Mouse (Mus musculus) Patski (cell line): ENCODE measurements around the gene Eps8. TPM values are rescaled to one million over a fixed set of nuclear protein-coding genes. Genes with fewer than 3 reads are reported as not detected.

Experiments
- ATAC-seq: fragments of 100-300 bp; one replicate; pipeline ENCODE4 v1.8.0; 2021
- CTCF ChIA-PET: fragments of 350-600 bp; sonication (Branson Sonifier 250); formaldehyde crosslinking; loops from one replicate; lab custom pipeline; 2022; ENCODE audit warnings: inconsistent platforms; lab: Charles Lee
- POLR2A ChIA-PET: fragments of 350-600 bp; sonication (Branson Sonifier 250); formaldehyde crosslinking; loops from one replicate; lab custom pipeline; 2022; ENCODE audit warnings: antibody characterized with exemption, inconsistent platforms; lab: Charles Lee
- DNase-seq: peaks from one replicate; pipeline ENCODE4 v3.0.0-alpha.2; 2011; ENCODE audit warnings: low read depth, low spot score
- H3K27me3 ChIP-seq: fragments of 371-371 bp; one replicate; pipeline ENCODE4 v1.5.1; 2021
- CTCF ChIP-seq: fragments of 100-300 bp; IDR thresholded peaks from one replicate; pipeline ENCODE4 v1.5.1; 2021
- in situ Hi-C: fragments of 300-500 bp; cut with MboI; formaldehyde crosslinking; loops from 3 replicates; pipeline ENCODE4 v1.11.1; 2018; ENCODE audit warnings: low pct_unique_long_range_greater_than_20kb, mixed read lengths
- polyA plus RNA-seq: library from polyadenylated mRNA; unstranded; gene quantifications from one replicate; pipeline ENCODE4 v1.2.3, GENCODE M21; 2021

Gene Eps8
- polyA plus RNA-seq, 1 experiment from 2014 or later, result 27.0 TPM

- ATAC-seq (no peak), DNase-seq (no peak)
- no peaks in the 10 kb centered on the region for H3K27me3 ChIP-seq
- CTCF ChIA-PET, result interaction anchor here (1.7 kb wide), 1 partner anchor 8 kb away, joined by 4 read pairs; no protein-coding TSS in a partner anchor
- TF ChIP-seq CTCF, result no peak
- POLR2A ChIA-PET, result no interaction called here
- in situ Hi-C loops, result no loop called here
Observed at GRCm38 (mm10) chr6:137548613-137549012, 106.1 kb downstream of the Eps8 start.

DNA sequence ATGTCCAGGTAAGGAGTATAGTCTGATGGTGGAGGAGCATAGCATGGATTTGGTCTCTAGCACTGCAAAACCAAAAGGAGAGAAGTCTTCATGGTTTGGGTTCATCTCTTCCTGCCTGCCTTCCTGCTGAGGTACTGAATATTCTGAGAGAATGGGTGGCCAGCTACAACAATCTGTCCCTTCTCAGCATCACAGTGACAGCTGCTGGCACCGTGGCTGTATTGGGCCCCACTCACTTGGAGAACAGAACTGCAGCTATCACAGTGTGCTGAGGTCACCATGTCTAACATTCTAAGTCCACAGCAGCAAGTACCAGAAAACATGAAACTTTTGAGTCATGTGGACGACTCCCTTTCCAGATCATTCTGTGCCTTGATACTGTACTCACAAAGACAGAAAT, 107.1 kb downstream of the Eps8 start:
- no peak for DNase-seq
- in situ Hi-C loops, result no loop called here
- POLR2A ChIA-PET, result no interaction called here
- CTCF ChIA-PET, result no interaction called here
- TF ChIP-seq CTCF, result no peak
- H3K27me3 ChIP-seq, result no peaks in the 10 kb centered on the region
- ATAC-seq, result no peak

DNA sequence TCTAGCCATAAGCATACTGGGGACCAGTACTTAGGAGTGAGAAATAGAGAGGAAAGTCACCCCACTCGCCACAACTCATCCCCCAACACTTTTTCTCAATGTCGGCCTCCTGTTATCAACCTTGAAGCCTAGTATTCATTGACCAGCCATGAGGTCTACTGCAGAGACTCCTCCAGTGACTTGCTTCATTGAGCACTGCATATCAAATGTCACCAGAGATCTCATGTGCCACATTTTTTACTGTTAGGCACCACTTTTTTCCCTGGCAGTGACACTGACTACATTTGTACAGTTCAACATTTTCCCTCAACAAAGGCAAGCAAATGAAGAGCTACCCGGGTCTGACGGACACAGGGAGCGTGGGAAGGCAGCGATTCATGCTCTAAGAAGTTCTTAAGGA, 108.6 kb downstream of the Eps8 start:
- TF ChIP-seq CTCF, result no peak
- ATAC-seq (no peak), DNase-seq (no peak)
- in situ Hi-C loops, result no loop called here
- CTCF ChIA-PET, result interaction anchor here (1.4 kb wide), 1 partner anchor 22 kb away, joined by 4 read pairs; no protein-coding TSS in a partner anchor
- H3K27me3 ChIP-seq, result no peaks in the 10 kb centered on the region
- POLR2A ChIA-PET, result no interaction called here

- POLR2A ChIA-PET, result no interaction called here
- no peak for TF ChIP-seq CTCF
- CTCF ChIA-PET, result interaction anchor here (1.4 kb wide), 1 partner anchor 23 kb away, joined by 4 read pairs; no protein-coding TSS in a partner anchor
Observed at GRCm38 (mm10) chr6:137545341-137545740, 109.3 kb downstream of the Eps8 start.

GRCm38 (mm10) chr6:137542231-137543152, 112.2 kb downstream of the Eps8 start:
- ATAC-seq, result no peak
- H3K27me3 ChIP-seq, result no peaks in the 10 kb centered on the region
- in situ Hi-C loops, result no loop called here
- POLR2A ChIA-PET, result interaction anchor here (0.7 kb wide), 1 partner anchor 95 kb away, joined by 3 read pairs; no protein-coding TSS in a partner anchor
- CTCF ChIA-PET, result interaction anchor here (1.5 kb wide), 1 partner anchor 182 kb away, joined by 3 read pairs; no protein-coding TSS in a partner anchor
- no peak for TF ChIP-seq CTCF
- no peak for DNase-seq

More at GRCm38 (mm10) chr6:137545341-137545740, 109.3 kb downstream of the Eps8 start:
- ATAC-seq (no peak), DNase-seq (no peak)
- in situ Hi-C loops, result no loop called here
- no peaks in the 10 kb centered on the region for H3K27me3 ChIP-seq

DNA sequence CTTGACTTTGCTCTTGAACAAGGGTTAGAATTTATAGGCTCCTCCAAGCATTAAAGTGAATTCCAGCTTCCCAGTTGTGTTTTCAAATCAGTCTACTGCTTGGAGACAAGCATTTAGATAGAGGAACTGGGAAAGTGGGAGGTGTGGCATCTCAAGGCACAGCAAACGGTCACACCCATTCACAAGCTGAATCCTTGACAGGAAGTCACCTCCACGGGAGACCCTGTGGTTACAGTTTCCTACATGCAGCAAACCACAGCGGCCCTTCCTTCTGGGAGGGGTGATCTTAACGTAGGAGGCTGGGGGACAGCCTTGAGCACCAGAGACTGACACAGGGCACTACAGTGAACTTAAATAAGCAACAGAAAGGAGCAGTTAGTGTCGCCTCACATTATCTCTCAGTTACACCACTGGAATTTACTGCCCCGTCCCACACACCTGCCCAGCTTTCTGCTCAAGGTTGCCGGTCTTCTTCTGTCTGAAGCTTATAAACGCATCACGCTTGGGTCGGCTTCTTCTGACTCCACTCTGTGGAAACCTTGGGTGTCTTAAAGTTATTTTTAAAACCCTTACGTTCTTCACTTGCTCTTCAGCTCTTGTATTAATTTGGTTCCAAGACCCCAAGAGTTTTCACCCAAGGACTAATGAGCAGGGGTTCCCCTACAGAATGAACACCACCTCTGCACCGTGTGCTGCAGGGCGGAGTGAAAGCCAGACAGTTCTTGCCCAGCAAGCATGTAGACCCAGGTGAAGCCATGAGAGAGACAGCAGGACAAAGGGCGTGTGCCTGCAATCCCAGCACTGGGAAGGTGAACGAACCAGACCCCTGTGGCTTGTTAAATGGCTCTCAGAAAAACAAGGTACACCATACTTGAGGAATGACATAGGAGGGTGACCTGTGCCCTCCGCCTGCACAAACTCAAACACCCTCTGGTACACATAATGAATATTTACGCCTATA, 113.2 kb downstream of the Eps8 start:
- POLR2A ChIA-PET, result no interaction called here
- in situ Hi-C loops, result no loop called here
- no peak for TF ChIP-seq CTCF
- H3K27me3 ChIP-seq, result no peaks in the 10 kb centered on the region
- ATAC-seq, result no peak
- DNase-seq, result no peak
- CTCF ChIA-PET, result interaction anchor here (1.5 kb wide), 1 partner anchor 183 kb away, joined by 3 read pairs; no protein-coding TSS in a partner anchor

GRCm38 (mm10) chr6:137540800-137541199, 113.9 kb downstream of the Eps8 start:
- CTCF ChIA-PET, result interaction anchor here (1.1 kb wide), 1 partner anchor 8 kb away, joined by 4 read pairs; no protein-coding TSS in a partner anchor
- no peak for ATAC-seq
- in situ Hi-C loops, result no loop called here
- no peak for TF ChIP-seq CTCF
- POLR2A ChIA-PET, result no interaction called here
- no peak for DNase-seq
- no peaks in the 10 kb centered on the region for H3K27me3 ChIP-seq

GRCm38 (mm10) chr6:137540346-137540745, 114.3 kb downstream of the Eps8 start:
- TF ChIP-seq CTCF, result no peak
- H3K27me3 ChIP-seq, result no peaks in the 10 kb centered on the region
- in situ Hi-C loops, result no loop called here
- no peak for DNase-seq
- ChIA-PET POLR2A (no interaction called here), CTCF (interaction anchor here (1.1 kb wide), 1 partner anchor 9 kb away, joined by 4 read pairs; no protein-coding TSS in a partner anchor)
- no peak for ATAC-seq

- CTCF ChIA-PET, result no interaction called here
- no peak for ATAC-seq
Observed at GRCm38 (mm10) chr6:137539219-137539618, 115.5 kb downstream of the Eps8 start.

DNA sequence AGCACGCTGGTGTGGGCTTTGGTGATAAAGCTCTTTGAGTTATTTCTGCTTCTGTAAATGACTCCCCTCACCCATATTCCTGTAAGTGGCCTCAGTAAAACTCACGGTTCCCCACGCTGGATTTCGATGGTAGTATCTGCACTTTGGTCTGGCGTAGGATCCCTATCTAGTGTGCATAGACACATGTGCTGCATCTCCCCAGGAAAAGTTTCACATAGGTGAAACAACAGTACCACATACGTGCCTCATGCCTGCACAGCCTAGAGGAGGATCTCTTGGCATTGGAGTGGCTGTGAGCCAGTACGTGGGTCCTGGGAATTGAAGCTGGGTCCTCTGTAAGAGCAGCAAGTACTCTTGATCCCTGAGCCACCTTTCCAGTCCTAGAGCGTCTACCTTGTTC, 121.9 kb downstream of the Eps8 start:
- in situ Hi-C loops, result no loop called here
- POLR2A ChIA-PET, result no interaction called here
- CTCF ChIA-PET, result no interaction called here
- TF ChIP-seq CTCF, result no peak
- H3K27me3 ChIP-seq, result no peaks in the 10 kb centered on the region
- ATAC-seq (no peak), DNase-seq (no peak)

More at GRCm38 (mm10) chr6:137539219-137539618, 115.5 kb downstream of the Eps8 start:
- DNase-seq, result no peak
- POLR2A ChIA-PET, result no interaction called here
- no peaks in the 10 kb centered on the region for H3K27me3 ChIP-seq
- no peak for TF ChIP-seq CTCF
- in situ Hi-C loops, result no loop called here
